Mouse (Mus musculus) thymus, postnatal 4 days (tissue): ENCODE measurements around the gene Coq5.

Source experiments
- DNase-seq: peaks from one replicate; pipeline ENCODE4 v3.0.0; 2021

Gene Coq5

GRCm38 (mm10) chr5:115312816-115313667, 33.6 kb downstream of the Coq5 start:
- no peak for DNase-seq

GRCm38 (mm10) chr5:115313668-115313943, 34.1 kb downstream of the Coq5 start:
- DNase-seq: no peak

- DNase-seq: peak; percentile 32
These were observed 37.6 kb downstream of the Coq5 start for GRCm38 (mm10) chr5:115316968-115317644.

- DNase-seq: peak; percentile 63
These were observed 38.3 kb downstream of the Coq5 start for GRCm38 (mm10) chr5:115317645-115318328.

GRCm38 (mm10) chr5:115319004-115319940, 39.8 kb downstream of the Coq5 start:
- DNase-seq: peak; percentile 59

- peak; percentile 23 for DNase-seq
These were observed 46.9 kb downstream of the Coq5 start for GRCm38 (mm10) chr5:115326256-115326831.

- DNase-seq: peak; percentile 98
These were observed 47.6 kb downstream of the Coq5 start, which contains the start of gene Srsf9 for GRCm38 (mm10) chr5:115326875-115327609. TSS of gene Srsf9 (plus strand) at chr5:115327177.

- DNase-seq: peak; percentile 70
These were observed 48.4 kb downstream of the Coq5 start for GRCm38 (mm10) chr5:115327610-115328548.

- no peak for DNase-seq
These were observed 51.5 kb downstream of the Coq5 start for GRCm38 (mm10) chr5:115330955-115331354.

- DNase-seq: no peak
These were observed 54.2 kb downstream of the Coq5 start for GRCm38 (mm10) chr5:115333626-115334025.

GRCm38 (mm10) chr5:115340007-115340406, 60.5 kb downstream of the Coq5 start:
- DNase-seq: no peak

GRCm38 (mm10) chr5:115340577-115341313, 61.3 kb downstream of the Coq5 start, which contains the start of the genes Gatc and Triap1:
TSS of gene Gatc (minus strand) at chr5:115341178.
TSS of gene Triap1 (plus strand) at chr5:115341225.
- DNase-seq: peak; percentile 93

GRCm38 (mm10) chr5:115341314-115342165, 62.1 kb downstream of the Coq5 start:
- no peak for DNase-seq
